In genomic region chr2:165717182-165718176, GRCm38 (mm10) we compare ENCODE assay signal across 12 mouse cellular contexts.
DNase-seq lines count a peak whose midpoint lies in the region; ATAC-seq lines count a peak whose summit lies in the region.
"Had no signal": no experiment of that assay in that cellular context is flagged by ENCODE, and none has a peak within 500 bp of the region (broad histone marks: within the 10 kb centered on the region; RNA-seq: fewer than 3 reads in every experiment).

No protein-coding gene starts in this region.

- H3K4me2 ChIP-seq in kidney, embryonic 16.5 days (replicated peaks; ENCODE audit: low read depth, low read length), result no peak overlapping the region
- H3K4me2 ChIP-seq: limb, embryonic 15.5 days; midbrain, embryonic 11.5 days had no signal

- H3K27ac ChIP-seq in kidney, embryonic 16.5 days (ENCODE audit: low read length), result no peak overlapping the region
- H3K27ac ChIP-seq: limb, embryonic 15.5 days had no signal

- H3K27me3 ChIP-seq in kidney, embryonic 16.5 days (ENCODE audit: insufficient read depth, low read length), result no peaks in the 10 kb centered on the region
- H3K27me3 ChIP-seq: limb, embryonic 15.5 days had no signal

- 60% methylated on average over 21 of the region's 23 CpGs for WGBS in kidney, embryonic 16.5 days

- ATAC-seq in kidney, embryonic 16.5 days (ENCODE audit: low FRiP score, low TSS enrichment), result 0 out of 2 replicates have a peak, but pooled peaks have one; percentile 51
- no peak for ATAC-seq in cerebellum, adult (ENCODE audit: insufficient number of reproducible peaks, low FRiP score, low TSS enrichment)

- H3K36me3 ChIP-seq in kidney, embryonic 16.5 days (ENCODE audit: insufficient read depth, low read length), result no peaks in the 10 kb centered on the region
- H3K36me3 ChIP-seq: limb, embryonic 15.5 days had no signal

- 0 out of 2 replicates have a peak, but pooled peaks cover 3% of the 10 kb centered on the region for H3K4me1 ChIP-seq in kidney, embryonic 16.5 days (ENCODE audit: insufficient read depth, low read length)

- peak; percentile 9 for DNase-seq in embryo, embryonic 10.5 days (ENCODE audit: low spot score)
- no peak for DNase-seq in embryo, embryonic 11 days
- no peak for DNase-seq in kidney, adult 9 months
- DNase-seq in right cerebral cortex, adult 18-20 months, result peak; percentile 17
- no peak for DNase-seq in right cerebral cortex, postnatal 25 days
- no peak for DNase-seq in natural killer cell, adult 2 months (ENCODE audit: low spot score in 2 of 2)
- DNase-seq: adrenal gland, adult 8-10 months; right cerebral cortex, postnatal 4 days had no signal

- no peaks in the 10 kb centered on the region for H3K9me3 ChIP-seq in kidney, embryonic 16.5 days (ENCODE audit: low read length)
- H3K9me3 ChIP-seq: limb, embryonic 15.5 days had no signal

- H3K4me3 ChIP-seq in kidney, embryonic 16.5 days (ENCODE audit: low read length), result no peak overlapping the region
- H3K4me3 ChIP-seq: limb, embryonic 15.5 days had no signal

- no peak overlapping the region for H3K9ac ChIP-seq in kidney, embryonic 16.5 days (replicated peaks; ENCODE audit: low read length)
- H3K9ac ChIP-seq: limb, embryonic 15.5 days had no signal

Comparison
In these comparisons a context has a peak if more than half of its experiments do, and no peak if none do; other contexts are left out.
1. DNase-seq: peak in embryo, embryonic 10.5 days (single experiment) and right cerebral cortex, adult 18-20 months (single experiment); none in embryo, embryonic 11 days (single experiment), kidney, adult 9 months (single experiment), right cerebral cortex, postnatal 25 days (single experiment) and natural killer cell, adult 2 months (0 of 2).